Mouse (Mus musculus) neural tube, embryonic 14.5 days (tissue): ENCODE data around the gene Odaph. TPM values are rescaled to one million over a fixed set of nuclear protein-coding genes. Genes with fewer than 3 reads are reported as not detected.
A peak's percentile ranks its signal among the peaks of the same experiment; 100 is the strongest.
"Not testable (repeated sequence)": the region's sequence is repeated elsewhere in the genome, so short reads cannot be mapped to it uniquely, and the experiment has no call there.

Experiments used
- ATAC-seq: fragments of 200-750 bp; cut with Nextera tagmentation; 2 replicates; pipeline ENCODE4 v1.8.0; 2017; ENCODE audit warnings: low read depth, mild to moderate bottlenecking, moderate TSS enrichment, moderate library complexity
- H3K27ac ChIP-seq: fragments of 300-500 bp; sonication (generic); 2 replicates; pipeline ENCODE4 v1.5.1; 2014; ENCODE audit warnings: low read depth, mild to moderate bottlenecking, control low read depth, low read length, moderate library complexity, mixed read lengths
- H3K27me3 ChIP-seq: fragments of 300-500 bp; sonication (generic); 2 replicates; pipeline ENCODE4 v1.6.1; 2014; ENCODE audit warnings: low read length; ENCODE audit not compliant: control insufficient read depth, insufficient read depth
- H3K36me3 ChIP-seq: fragments of 300-500 bp; sonication (generic); 2 replicates; pipeline ENCODE4 v1.6.1; 2014; ENCODE audit warnings: low read length, mixed read lengths; ENCODE audit not compliant: control insufficient read depth, insufficient read depth
- H3K4me1 ChIP-seq: fragments of 300-500 bp; sonication (generic); 2 replicates; pipeline ENCODE4 v1.6.1; 2014; ENCODE audit warnings: low read length; ENCODE audit not compliant: control insufficient read depth, insufficient read depth
- H3K4me2 ChIP-seq: fragments of 300-500 bp; sonication (generic); 2 replicates; pipeline ENCODE4 v1.6.1; 2014; ENCODE audit warnings: mild to moderate bottlenecking, low read depth, low read length, control low read depth
- H3K4me3 ChIP-seq: fragments of 300-500 bp; sonication (generic); 2 replicates; pipeline ENCODE4 v1.5.1; 2014; ENCODE audit warnings: low read depth, low read length, control low read depth, mixed read lengths
- H3K9ac ChIP-seq: fragments of 300-500 bp; sonication (generic); replicated peaks from 2 replicates; pipeline ENCODE4 v1.6.1; 2014; ENCODE audit warnings: low read depth, mild to moderate bottlenecking, control low read depth, low read length, mixed read lengths
- H3K9me3 ChIP-seq: fragments of 300-500 bp; sonication (generic); 2 replicates; pipeline ENCODE4 v1.6.1; 2016; ENCODE audit warnings: low read length; ENCODE audit not compliant: control insufficient read depth
- WGBS: fragments of 180-500 bp; shearing (Covaris S2); extraction: QIAGEN DNeasy Blood & Tissue Kit; methylation state at CpG from one replicate; pipeline ENCODE4 v1.1.7; 2014; 5-methylcytosine and 5-hydroxymethylcytosine counted together
- polyA plus RNA-seq: library from polyadenylated mRNA; unstranded; fragments of >200 nt; fragmentation: Nextera tagmentation; extraction: Ambion mirVana; gene quantifications from 2 replicates; pipeline ENCODE4 v1.2.1, GENCODE M21; 2014

Odaph gene
- polyA plus RNA-seq = 0.37 and 0.56 TPM in 2 replicates

- Histone ChIP-seq H3K9ac (no peak within 1 kb of the TSS), H3K4me1 (no peaks in the 10 kb centered on the region), H3K27me3 (no peaks in the 10 kb centered on the region), H3K9me3 (no peaks in the 10 kb centered on the region), H3K4me2 (no peak within 1 kb of the TSS), H3K36me3 (no peaks in the 10 kb centered on the region), H3K4me3 (no peak within 1 kb of the TSS), H3K27ac (no peak within 1 kb of the TSS)
- 68% methylated on average over 4 of the region's 4 CpGs for WGBS
- no peak for ATAC-seq
These were observed at the start of gene Odaph for GRCm38 (mm10) chr5:91987236-91987635. Odaph (plus strand) TSS chr5:91987475.

GRCm38 (mm10) chr5:91945609-91946008 lies 41.7 kb upstream of the Odaph start:
- H3K27me3 ChIP-seq, H3K4me2 ChIP-seq, H3K9ac ChIP-seq, H3K9me3 ChIP-seq, ATAC-seq, H3K4me3 ChIP-seq, H3K4me1 ChIP-seq, H3K27ac ChIP-seq: not testable (repeated sequence)
- peaks cover 15% of the 10 kb centered on the region for H3K36me3 ChIP-seq
- WGBS = 47% methylated on average over 1 of the region's 1 CpGs

- WGBS = 100% methylated on average over 4 of the region's 4 CpGs
- no peak for ATAC-seq
- Histone ChIP-seq H3K4me1 (no peaks in the 10 kb centered on the region), H3K4me3 (no peak overlapping the region), H3K27me3 (no peaks in the 10 kb centered on the region), H3K4me2 (no peak overlapping the region), H3K27ac (no peak overlapping the region), H3K9me3 (no peaks in the 10 kb centered on the region), H3K36me3 (peaks cover 23% of the 10 kb centered on the region), H3K9ac (no peak overlapping the region)
These were observed 40.3 kb upstream of the Odaph start for GRCm38 (mm10) chr5:91947008-91947407.

DNA sequence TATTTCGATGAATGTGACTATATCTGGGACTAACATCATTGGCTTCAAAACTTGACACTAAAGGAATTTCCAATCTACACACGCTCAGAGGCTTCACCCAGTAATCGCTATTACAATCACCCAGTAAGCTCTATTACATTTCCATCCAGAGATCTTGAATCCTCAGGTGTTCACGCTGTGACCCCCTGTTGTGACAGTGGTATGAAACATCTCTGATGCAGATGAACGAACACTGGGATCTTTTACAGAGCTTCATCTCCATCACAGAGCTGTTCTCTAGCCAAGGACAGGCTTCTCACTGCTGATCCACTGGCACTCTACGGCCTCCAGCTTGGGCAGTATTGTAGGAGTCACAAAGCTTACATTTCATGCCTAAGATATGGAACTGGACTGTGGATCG lies 37.8 kb upstream of the Odaph start:
- Histone ChIP-seq H3K4me3 (no peak overlapping the region), H3K9me3 (no peaks in the 10 kb centered on the region), H3K4me2 (no peak overlapping the region), H3K36me3 (peaks cover 35% of the 10 kb centered on the region), H3K27me3 (no peaks in the 10 kb centered on the region), H3K9ac (no peak overlapping the region), H3K27ac (no peak overlapping the region), H3K4me1 (no peaks in the 10 kb centered on the region)
- ATAC-seq = no peak
- 93% methylated on average over 7 of the region's 7 CpGs for WGBS

DNA sequence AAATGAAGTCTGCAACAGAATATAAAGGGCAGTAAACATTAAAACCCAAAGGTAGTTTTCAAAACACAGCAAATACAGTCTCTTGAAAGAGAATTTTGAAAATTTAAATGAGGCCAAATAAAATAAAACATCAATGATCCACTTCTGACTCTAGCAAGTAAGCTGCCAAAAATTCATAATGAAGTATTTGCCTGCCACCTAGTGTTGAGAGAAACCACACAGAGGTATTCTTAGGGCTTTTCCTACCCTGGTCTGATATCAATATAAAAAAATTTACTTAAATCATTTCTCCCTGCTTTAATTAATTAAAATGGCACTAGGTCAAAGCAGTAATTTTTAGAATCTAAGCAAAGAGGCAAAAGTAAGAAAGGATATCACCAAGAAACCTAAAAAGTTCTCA lies 35.9 kb upstream of the Odaph start:
- H3K9me3 ChIP-seq = no peaks in the 10 kb centered on the region
- H3K27me3 ChIP-seq = no peaks in the 10 kb centered on the region
- H3K4me2 ChIP-seq = no peak overlapping the region
- no peaks in the 10 kb centered on the region for H3K4me1 ChIP-seq
- no peak for ATAC-seq
- no peak overlapping the region for H3K9ac ChIP-seq
- H3K4me3 ChIP-seq = no peak overlapping the region
- peaks cover 35% of the 10 kb centered on the region for H3K36me3 ChIP-seq
- H3K27ac ChIP-seq = no peak overlapping the region

DNA sequence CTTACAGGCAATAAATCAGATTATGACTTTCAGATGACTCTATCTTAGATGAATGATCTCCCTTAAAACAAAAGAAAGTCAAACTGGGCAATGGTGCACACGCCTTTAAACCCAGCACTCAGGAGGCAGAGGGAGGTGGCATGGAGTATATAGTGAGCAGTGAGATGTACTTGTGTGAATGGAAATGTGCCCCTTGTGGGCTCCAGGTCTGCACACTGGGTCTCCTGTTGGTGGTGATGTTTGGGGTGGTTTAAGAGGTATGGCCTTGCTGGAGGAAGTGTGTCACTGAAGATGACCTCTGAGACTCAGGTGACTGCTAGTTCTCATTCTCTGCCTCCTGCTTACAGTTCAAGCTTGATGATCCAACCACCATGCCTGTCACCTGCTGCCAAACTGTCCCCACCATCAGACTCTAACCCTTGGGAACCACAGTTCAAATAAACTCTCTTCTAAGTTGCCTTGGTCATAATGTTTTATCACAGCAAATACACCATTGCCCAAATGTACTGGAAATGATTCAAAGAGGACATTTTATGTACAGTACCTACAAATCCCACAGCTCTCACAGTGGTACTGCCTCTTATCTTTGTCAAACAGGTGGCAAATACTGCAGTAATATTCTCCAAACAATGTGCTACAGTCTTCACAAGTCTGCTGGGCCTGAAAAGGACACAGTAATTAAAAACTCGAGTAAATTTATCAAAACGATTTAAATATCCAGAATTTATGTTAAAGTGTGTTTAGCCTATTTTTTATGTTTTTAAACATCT lies 30.1 kb upstream of the Odaph start:
- no peaks in the 10 kb centered on the region for H3K27me3 ChIP-seq
- H3K9me3 ChIP-seq = no peaks in the 10 kb centered on the region
- H3K9ac ChIP-seq = no peak overlapping the region
- no peak for ATAC-seq
- H3K4me3 ChIP-seq = no peak overlapping the region
- H3K4me2 ChIP-seq = no peak overlapping the region
- peaks cover 15% of the 10 kb centered on the region for H3K4me1 ChIP-seq
- WGBS = 94% methylated on average over 3 of the region's 3 CpGs
- H3K36me3 ChIP-seq = peaks cover 21% of the 10 kb centered on the region; the same call in 1 of the 2 replicates
- H3K27ac ChIP-seq = no peak overlapping the region

DNA sequence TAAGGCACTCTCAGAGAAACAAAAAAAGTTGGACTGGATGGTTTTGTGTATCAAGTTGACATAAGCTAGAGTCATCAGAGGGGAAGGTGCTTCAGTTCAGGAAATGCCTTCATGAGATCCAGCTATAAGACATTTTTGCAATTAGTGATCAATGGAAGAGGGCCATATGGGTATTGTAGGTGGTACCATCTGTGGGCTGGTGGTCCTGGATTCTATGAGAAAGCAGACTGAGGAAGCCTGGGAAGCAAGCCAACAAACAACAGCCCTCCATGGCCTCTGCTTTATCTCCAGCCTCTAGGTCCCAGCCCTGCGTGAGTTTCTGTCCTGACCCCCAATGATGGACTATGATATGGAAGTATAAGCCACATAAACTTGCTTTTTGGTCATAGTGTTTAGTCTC lies 28.2 kb upstream of the Odaph start:
- no peak overlapping the region for H3K9ac ChIP-seq

GRCm38 (mm10) chr5:91959986-91960385 lies 27.3 kb upstream of the Odaph start:
- 90% methylated on average over 1 of the region's 1 CpGs for WGBS
- Histone ChIP-seq H3K27ac (no peak overlapping the region), H3K27me3 (no peaks in the 10 kb centered on the region), H3K4me2 (no peak overlapping the region), H3K4me3 (no peak overlapping the region), H3K36me3 (peaks cover 8% of the 10 kb centered on the region; the same call in 1 of the 2 replicates), H3K4me1 (peaks cover 23% of the 10 kb centered on the region), H3K9me3 (no peaks in the 10 kb centered on the region), H3K9ac (no peak overlapping the region)
- ATAC-seq = no peak

More for the DNA sequence above, 28.2 kb upstream of the Odaph start:
- no peak overlapping the region for H3K4me3 ChIP-seq
- ATAC-seq = no peak
- no peaks in the 10 kb centered on the region for H3K9me3 ChIP-seq
- WGBS = 92% methylated on average over 1 of the region's 1 CpGs
- no peak overlapping the region for H3K4me2 ChIP-seq
- no peaks in the 10 kb centered on the region for H3K27me3 ChIP-seq
- peaks cover 23% of the 10 kb centered on the region for H3K4me1 ChIP-seq
- H3K36me3 ChIP-seq = peaks cover 9% of the 10 kb centered on the region; the same call in 1 of the 2 replicates
- H3K27ac ChIP-seq = no peak overlapping the region

- ATAC-seq = no peak
- Histone ChIP-seq H3K9ac (peak overlapping the region; percentile 37; the same call in 1 of the 2 replicates), H3K36me3 (peaks cover 8% of the 10 kb centered on the region; the same call in 1 of the 2 replicates), H3K9me3 (no peaks in the 10 kb centered on the region), H3K27ac (no peak overlapping the region), H3K4me1 (peaks cover 23% of the 10 kb centered on the region), H3K27me3 (no peaks in the 10 kb centered on the region), H3K4me2 (peak overlapping the region; percentile 51), H3K4me3 (no peak overlapping the region; the same call in 1 of the 2 replicates)
- 70% methylated on average over 3 of the region's 3 CpGs for WGBS
These were observed 26.5 kb upstream of the Odaph start for GRCm38 (mm10) chr5:91960606-91961254.
